Mouse (Mus musculus) kidney, embryonic 15.5 days (tissue): Measurements from ENCODE around the gene Gm815. TPM values are rescaled to one million over a fixed set of nuclear protein-coding genes. Genes with fewer than 3 reads are reported as not detected.

Experiments
- ATAC-seq: fragments of 200-750 bp; cut with Nextera tagmentation; replicated peaks from 2 replicates; pipeline ENCODE4 v1.8.0; 2017; ENCODE audit warnings: moderate TSS enrichment; ENCODE audit not compliant: low FRiP score
- H3K27ac ChIP-seq: fragments of 300-500 bp; sonication (generic); 2 replicates; pipeline ENCODE4 v1.5.1; 2015; ENCODE audit warnings: mild to moderate bottlenecking, inconsistent platforms
- H3K27me3 ChIP-seq: fragments of 300-500 bp; sonication (generic); 2 replicates; pipeline ENCODE4 v1.6.1; 2015; ENCODE audit warnings: inconsistent platforms
- H3K36me3 ChIP-seq: fragments of 300-500 bp; sonication (generic); 2 replicates; pipeline ENCODE4 v1.6.1; 2015; ENCODE audit warnings: inconsistent platforms
- H3K4me1 ChIP-seq: fragments of 300-500 bp; sonication (generic); 2 replicates; pipeline ENCODE4 v1.6.1; 2015; ENCODE audit warnings: inconsistent platforms
- H3K4me2 ChIP-seq: fragments of 300-500 bp; sonication (generic); 2 replicates; pipeline ENCODE4 v1.6.1; 2015; ENCODE audit warnings: moderate library complexity, mild to moderate bottlenecking, inconsistent platforms
- H3K4me3 ChIP-seq: fragments of 300-500 bp; sonication (generic); replicated peaks from 2 replicates; pipeline ENCODE4 v1.5.1; 2015; ENCODE audit warnings: mild to moderate bottlenecking, inconsistent platforms
- H3K9ac ChIP-seq: fragments of 300-500 bp; sonication (generic); 2 replicates; pipeline ENCODE4 v1.6.1; 2015; ENCODE audit warnings: mild to moderate bottlenecking, inconsistent platforms
- H3K9me3 ChIP-seq: fragments of 300-500 bp; sonication (generic); replicated peaks from 2 replicates; pipeline ENCODE4 v1.6.1; 2016; ENCODE audit warnings: inconsistent platforms
- WGBS: fragments of 180-500 bp; shearing (Covaris S2); methylation state at CpG from one replicate; pipeline ENCODE4 v1.1.7; 2015; ENCODE audit warnings: mixed read lengths; 5-methylcytosine and 5-hydroxymethylcytosine counted together
- polyA plus RNA-seq: library from polyadenylated mRNA; unstranded; fragments of >200 nt; fragmentation: Nextera tagmentation; extraction: Ambion mirVana; gene quantifications from 2 replicates; pipeline ENCODE4 v1.2.1, GENCODE M21; 2015

The Gm815 gene
- polyA plus RNA-seq, 1 experiment from 2014 or later, result not detected

DNA sequence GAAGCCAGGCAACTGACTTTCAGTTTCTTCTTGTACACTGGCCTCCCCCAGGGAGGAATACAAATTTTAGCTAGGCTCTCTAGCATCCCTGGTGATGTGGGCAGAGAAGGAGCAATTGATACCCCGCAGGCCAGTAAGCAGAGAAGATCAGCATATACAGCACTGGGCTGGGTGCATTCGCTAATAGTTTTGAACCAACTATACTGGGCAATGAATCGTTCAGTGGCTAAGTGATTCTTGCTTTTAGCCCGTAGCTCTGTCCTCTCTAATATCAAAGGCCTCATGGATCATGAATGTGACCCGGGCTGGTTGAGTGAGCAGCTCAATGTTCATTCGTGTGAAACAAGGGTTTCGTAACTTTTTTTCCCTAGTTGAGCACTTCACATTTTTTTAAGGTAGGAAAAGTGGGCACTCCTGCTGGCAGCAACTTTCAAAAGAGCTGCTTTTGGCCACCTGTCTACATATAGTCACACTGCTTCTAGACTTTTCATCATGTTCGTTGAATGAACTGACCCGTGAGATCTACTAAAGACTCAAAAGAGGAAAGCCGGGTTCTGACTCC lies 3.7 kb upstream of the Gm815 start:
- Histone ChIP-seq H3K9ac (no peak overlapping the region), H3K27ac (peak overlapping the region; percentile 19; the same call in 1 of the 2 replicates), H3K27me3 (no peaks in the 10 kb centered on the region), H3K9me3 (no peaks in the 10 kb centered on the region), H3K36me3 (no peaks in the 10 kb centered on the region), H3K4me2 (no peak overlapping the region), H3K4me1 (peaks cover 26% of the 10 kb centered on the region), H3K4me3 (no peak overlapping the region)
- 60% methylated on average over 10 of the region's 10 CpGs for WGBS
- peak; percentile 67 for ATAC-seq

DNA sequence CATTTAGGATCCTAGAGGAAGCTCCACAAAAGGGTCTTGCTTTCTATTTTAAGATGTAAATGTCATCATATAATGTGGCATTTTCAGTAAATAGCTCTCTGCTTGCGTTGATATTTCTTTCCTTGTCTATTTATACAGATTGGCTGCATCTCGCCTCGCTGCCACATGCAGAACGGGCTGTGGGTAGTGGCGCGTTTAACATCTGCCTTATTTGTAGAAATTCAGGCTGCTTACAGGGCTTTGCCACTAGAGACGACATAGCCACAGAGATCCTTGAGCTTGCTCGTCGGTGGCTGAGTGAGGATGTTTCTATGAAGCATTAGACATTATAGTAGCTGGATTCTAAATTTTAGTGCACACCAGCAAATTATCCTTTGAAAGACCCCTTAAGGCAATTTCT lies 2.5 kb downstream of the Gm815 start:
- H3K9me3 ChIP-seq, result no peaks in the 10 kb centered on the region
- no peak overlapping the region for H3K4me3 ChIP-seq
- H3K4me1 ChIP-seq, result peaks cover 9% of the 10 kb centered on the region; the same call in 1 of the 2 replicates
- no peak overlapping the region for H3K4me2 ChIP-seq
- no peaks in the 10 kb centered on the region for H3K36me3 ChIP-seq
- H3K27ac ChIP-seq, result no peak overlapping the region
- ATAC-seq, result no peak
- 86% methylated on average over 9 of the region's 9 CpGs for WGBS
- H3K27me3 ChIP-seq, result no peaks in the 10 kb centered on the region
- H3K9ac ChIP-seq, result no peak overlapping the region

DNA sequence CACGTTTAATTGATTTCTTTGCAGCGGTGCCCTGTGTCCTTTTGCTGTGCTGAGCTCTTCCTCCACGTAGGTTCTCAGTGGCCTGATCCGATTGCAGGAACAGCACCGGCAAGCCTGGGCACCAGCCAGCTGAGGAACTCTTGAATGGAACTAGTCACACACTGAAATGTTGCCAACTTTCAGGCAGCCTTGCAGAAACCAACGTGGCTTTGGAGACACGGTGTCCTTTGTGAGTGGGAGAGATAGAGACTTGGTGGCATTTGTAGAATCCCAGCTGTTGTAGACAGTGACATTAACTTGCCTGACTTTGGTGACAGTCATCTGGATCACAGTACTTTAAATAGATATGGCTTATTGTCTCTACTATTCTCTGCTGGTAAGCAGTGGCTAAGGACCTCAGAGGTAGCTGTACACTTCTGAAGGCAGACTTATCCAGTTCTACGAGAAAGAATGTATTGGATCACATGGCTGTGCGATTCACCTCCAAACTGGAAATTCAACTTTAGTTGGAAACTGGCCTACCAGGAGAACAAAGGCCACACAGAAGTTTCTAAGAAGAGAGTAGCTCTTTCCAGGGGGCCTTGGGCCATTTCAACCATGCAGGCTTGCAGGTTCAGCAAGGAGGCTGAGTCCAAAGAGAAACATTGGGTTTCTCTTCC lies 5.8 kb downstream of the Gm815 start:
- no peaks in the 10 kb centered on the region for H3K36me3 ChIP-seq
- no peak overlapping the region for H3K4me2 ChIP-seq
- no peaks in the 10 kb centered on the region for H3K27me3 ChIP-seq
- H3K4me3 ChIP-seq, result no peak overlapping the region
- peaks cover 9% of the 10 kb centered on the region; the same call in 1 of the 2 replicates for H3K4me1 ChIP-seq
- peak overlapping the region; percentile 47 for H3K27ac ChIP-seq
- 55% methylated on average over 9 of the region's 9 CpGs for WGBS
- no peak for ATAC-seq
- H3K9me3 ChIP-seq, result no peaks in the 10 kb centered on the region
- H3K9ac ChIP-seq, result no peak overlapping the region

DNA sequence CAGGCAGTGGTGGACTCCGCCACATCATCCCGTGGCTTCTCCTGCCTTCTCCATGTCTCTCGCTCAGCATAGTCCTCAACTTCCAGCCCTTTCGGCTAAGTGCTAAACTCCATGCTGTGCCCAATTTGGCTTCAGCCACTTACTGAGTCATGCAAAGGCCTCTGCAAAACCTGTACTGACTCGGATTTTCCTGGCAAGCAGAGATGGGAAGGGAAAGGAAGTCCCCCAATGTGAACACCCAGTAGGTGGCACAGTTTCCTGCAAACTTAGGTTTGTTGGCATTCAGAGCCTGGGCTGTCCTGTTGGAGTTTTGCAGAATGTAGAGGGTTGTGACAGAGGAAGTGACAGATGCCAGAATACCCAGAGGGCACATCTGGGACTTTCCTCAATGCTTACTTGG lies 7.2 kb downstream of the Gm815 start:
- H3K9ac ChIP-seq, result no peak overlapping the region
- no peaks in the 10 kb centered on the region for H3K36me3 ChIP-seq
- no peak overlapping the region for H3K4me3 ChIP-seq
- no peak overlapping the region for H3K4me2 ChIP-seq
- no peak for ATAC-seq
- 76% methylated on average over 5 of the region's 5 CpGs for WGBS
- H3K27me3 ChIP-seq, result no peaks in the 10 kb centered on the region
- H3K4me1 ChIP-seq, result peaks cover 9% of the 10 kb centered on the region; the same call in 1 of the 2 replicates
- H3K9me3 ChIP-seq, result no peaks in the 10 kb centered on the region
- no peak overlapping the region for H3K27ac ChIP-seq

DNA sequence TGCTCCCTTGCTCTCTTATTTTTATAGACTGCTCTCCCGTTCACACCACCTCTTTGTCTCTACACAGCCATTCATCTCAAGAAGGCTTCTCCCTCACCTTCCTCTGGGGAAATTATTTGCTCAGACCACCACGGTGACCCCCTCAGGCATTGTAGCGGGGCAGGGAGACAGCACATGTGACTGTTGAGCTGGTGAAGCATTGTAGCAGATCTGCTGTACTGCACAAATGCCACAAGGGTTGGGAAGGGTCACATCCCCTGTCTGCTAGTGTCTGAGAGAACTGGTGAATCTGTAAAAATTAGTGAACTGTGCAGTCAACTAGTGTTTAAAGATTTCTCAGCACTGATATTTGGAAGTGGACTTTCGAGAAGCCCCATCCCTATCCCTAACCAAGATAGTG lies 16.5 kb downstream of the Gm815 start:
- H3K36me3 ChIP-seq, result no peaks in the 10 kb centered on the region
- 0 out of 2 replicates have a peak, but pooled peaks have one; percentile 56 for ATAC-seq
- no peak overlapping the region for H3K4me2 ChIP-seq
- no peak overlapping the region for H3K9ac ChIP-seq
- H3K4me1 ChIP-seq, result peaks cover 6% of the 10 kb centered on the region; the same call in 1 of the 2 replicates
- no peaks in the 10 kb centered on the region for H3K9me3 ChIP-seq
- WGBS, result 29% methylated on average over 4 of the region's 4 CpGs
- H3K4me3 ChIP-seq, result no peak overlapping the region
- no peaks in the 10 kb centered on the region for H3K27me3 ChIP-seq
- H3K27ac ChIP-seq, result no peak overlapping the region

DNA sequence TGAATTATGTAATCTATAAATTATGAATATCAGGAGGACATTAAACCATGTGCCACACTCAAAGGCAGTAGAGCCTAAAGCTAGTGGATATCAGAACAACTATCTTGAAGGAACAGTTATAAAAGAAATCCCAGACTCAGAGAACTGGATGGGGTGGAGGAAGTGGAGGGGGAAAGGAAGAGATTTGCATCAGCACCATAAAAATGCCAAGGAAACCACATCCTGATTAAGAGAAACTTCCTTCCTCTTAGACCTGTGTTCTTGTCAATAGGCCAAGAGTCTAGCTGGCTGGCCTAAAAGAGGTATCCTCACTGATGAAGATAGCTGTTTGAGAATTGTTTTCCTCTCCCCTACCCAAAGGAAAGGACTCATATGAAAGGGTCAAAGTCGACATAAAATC lies 28.6 kb downstream of the Gm815 start:
- Histone ChIP-seq H3K27ac (0 out of 2 replicates have a peak overlapping the region, but pooled peaks have one; percentile 60), H3K4me2 (no peak overlapping the region), H3K9me3 (no peaks in the 10 kb centered on the region), H3K36me3 (no peaks in the 10 kb centered on the region), H3K4me3 (no peak overlapping the region), H3K27me3 (no peaks in the 10 kb centered on the region), H3K4me1 (peaks cover 4% of the 10 kb centered on the region; the same call in 1 of the 2 replicates), H3K9ac (no peak overlapping the region)
- no peak for ATAC-seq
- WGBS, result 55% methylated on average over 1 of the region's 1 CpGs

DNA sequence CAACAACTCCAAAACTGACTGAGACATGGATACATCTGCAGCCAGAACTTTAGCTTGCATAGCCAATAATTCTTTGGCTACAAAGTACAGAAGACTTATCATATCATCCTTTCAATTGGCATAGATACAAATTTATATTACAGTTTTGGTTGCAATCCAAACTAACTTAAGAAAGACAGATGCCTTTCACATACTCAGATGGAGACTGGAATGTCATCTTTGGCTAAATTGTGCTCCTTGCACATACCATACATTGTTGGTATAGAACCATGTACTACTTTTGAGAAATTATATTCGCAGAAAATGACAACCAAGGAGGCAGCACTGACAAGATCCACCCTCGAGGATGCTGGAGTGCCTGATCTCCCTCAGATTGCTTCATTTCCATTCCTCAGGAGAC lies 35.1 kb downstream of the Gm815 start:
- H3K36me3 ChIP-seq, result no peaks in the 10 kb centered on the region
- no peaks in the 10 kb centered on the region for H3K4me1 ChIP-seq
- WGBS, result 80% methylated on average over 2 of the region's 2 CpGs
- no peak for ATAC-seq
- no peak overlapping the region for H3K4me3 ChIP-seq
- H3K9ac ChIP-seq, result no peak overlapping the region
- H3K27me3 ChIP-seq, result no peaks in the 10 kb centered on the region
- no peaks in the 10 kb centered on the region for H3K9me3 ChIP-seq
- H3K27ac ChIP-seq, result no peak overlapping the region
- no peak overlapping the region for H3K4me2 ChIP-seq

DNA sequence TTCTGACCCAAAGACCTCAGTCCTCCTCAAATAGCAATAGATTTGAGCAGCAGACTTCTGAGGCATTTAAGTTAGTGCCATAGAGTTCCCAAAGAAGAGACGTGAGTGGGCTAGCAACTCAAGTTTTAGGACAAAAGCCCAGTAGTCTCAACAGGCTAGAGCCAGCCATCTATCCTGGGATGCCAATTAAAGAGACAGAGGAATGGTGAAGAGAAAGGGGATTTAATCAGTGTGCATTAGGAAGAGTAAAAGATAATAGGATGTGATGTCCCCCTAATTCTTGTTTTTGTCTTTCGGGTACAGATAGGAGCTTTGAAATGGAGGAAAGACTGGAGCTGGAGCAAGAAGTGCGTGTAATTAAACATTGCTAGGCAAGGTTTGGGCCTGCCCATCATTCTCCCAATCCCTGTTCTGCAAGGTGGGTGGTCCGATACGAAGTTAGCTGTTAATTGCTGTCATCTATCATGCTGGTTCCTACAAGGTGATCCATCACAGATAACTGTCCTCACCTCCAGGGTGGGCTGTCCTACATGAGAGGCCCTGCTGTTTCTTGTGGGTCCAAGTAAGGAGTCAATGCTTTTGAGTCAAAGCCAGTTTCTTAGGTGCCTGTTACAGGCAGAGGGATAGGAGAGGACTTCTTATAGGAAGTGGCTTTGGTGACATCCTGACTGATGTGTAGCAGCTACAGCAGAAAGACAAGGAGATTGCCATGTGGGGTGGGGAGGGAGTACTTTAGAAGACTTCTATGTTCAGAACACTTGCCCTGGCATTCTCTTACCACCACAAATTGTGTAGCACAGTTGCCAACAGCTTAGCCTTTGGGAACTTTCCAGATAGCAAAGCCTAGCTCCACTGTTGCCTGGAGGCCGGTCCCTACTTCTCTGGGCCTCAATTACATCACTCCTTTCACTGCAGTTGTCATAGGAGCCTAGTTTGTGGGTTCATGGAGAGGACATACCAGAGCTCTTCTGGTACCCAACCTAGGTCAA lies 44.9 kb downstream of the Gm815 start:
- no peaks in the 10 kb centered on the region for H3K36me3 ChIP-seq
- H3K4me1 ChIP-seq, result peaks cover 8% of the 10 kb centered on the region
- no peak overlapping the region for H3K4me3 ChIP-seq
- no peaks in the 10 kb centered on the region for H3K27me3 ChIP-seq
- no peak for ATAC-seq
- H3K27ac ChIP-seq, result no peak overlapping the region
- no peak overlapping the region for H3K9ac ChIP-seq
- no peaks in the 10 kb centered on the region for H3K9me3 ChIP-seq
- 50% methylated on average over 6 of the region's 6 CpGs for WGBS
- no peak overlapping the region for H3K4me2 ChIP-seq

DNA sequence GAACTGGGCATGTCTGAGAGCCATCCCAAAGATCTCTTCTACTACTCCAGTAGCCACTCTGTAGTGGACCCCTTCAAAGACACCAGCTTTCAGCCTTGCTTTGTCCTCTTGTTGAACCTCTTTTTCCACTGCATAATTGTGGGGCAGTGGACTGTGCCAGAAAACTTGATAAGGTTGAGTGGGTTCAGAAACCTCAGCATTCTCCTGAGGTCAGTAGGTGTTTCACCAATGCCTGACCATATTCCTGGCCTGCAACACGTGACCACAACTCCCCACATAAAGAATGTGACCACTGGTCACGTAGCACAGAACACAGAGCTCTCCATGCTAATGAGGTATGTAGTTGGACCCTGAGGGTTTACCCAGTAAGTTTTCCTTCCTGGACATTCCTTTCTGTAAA lies 48.5 kb downstream of the Gm815 start:
- Histone ChIP-seq H3K4me3 (no peak overlapping the region), H3K36me3 (no peaks in the 10 kb centered on the region), H3K27ac (peak overlapping the region; percentile 89), H3K4me1 (peaks cover 12% of the 10 kb centered on the region), H3K27me3 (no peaks in the 10 kb centered on the region), H3K9me3 (no peaks in the 10 kb centered on the region), H3K4me2 (no peak overlapping the region), H3K9ac (no peak overlapping the region)
- 45% methylated on average over 2 of the region's 2 CpGs for WGBS
- ATAC-seq, result peak; percentile 97
